Mouse (Mus musculus) liver, embryonic 14.5 days (tissue): Measurements from ENCODE around the gene Slc30a10. TPM values are rescaled to one million over a fixed set of nuclear protein-coding genes. Genes with fewer than 3 reads are reported as not detected.

Source experiments
- ATAC-seq: fragments of 200-750 bp; cut with Nextera tagmentation; 2 replicates; pipeline ENCODE4 v1.8.0; 2017; ENCODE audit warnings: moderate number of reproducible peaks, mild to moderate bottlenecking, moderate library complexity; ENCODE audit not compliant: insufficient read depth
- DNase-seq, 3 experiments: peaks; one replicate each; pipeline ENCODE4 v3.0.0-alpha.2; 2012 to 2013; ENCODE audit warnings: low read depth in 3 of 3, low spot score in 3 of 3
- H3K27ac ChIP-seq: fragments of 300-500 bp; sonication (generic); 2 replicates; pipeline ENCODE4 v1.5.1; 2014; ENCODE audit warnings: moderate library complexity, mild to moderate bottlenecking, control low read depth, inconsistent platforms
- H3K27me3 ChIP-seq: fragments of 300-500 bp; sonication (generic); 2 replicates; pipeline ENCODE4 v1.6.1; 2014; ENCODE audit warnings: mild to moderate bottlenecking, low read length, moderate library complexity; ENCODE audit not compliant: control insufficient read depth, insufficient read depth
- H3K36me3 ChIP-seq: fragments of 300-500 bp; sonication (generic); replicated peaks from 2 replicates; pipeline ENCODE4 v1.6.1; 2014; ENCODE audit warnings: low read depth; ENCODE audit not compliant: control insufficient read depth, insufficient read depth
- H3K4me1 ChIP-seq, 2 experiments: fragments of 200-500 bp in 1 of 2; fragments of 300-500 bp in 1 of 2; sonication (generic) in 1 of 2; replicated peaks; 2 replicates each; pipeline ENCODE4 v1.6.1; 2012 to 2014; ENCODE audit warnings: antibody characterized with exemption in 1 of 2, inconsistent platforms in 1 of 2, low read length in 1 of 2; ENCODE audit not compliant: control insufficient read depth in 2 of 2, insufficient read depth in 2 of 2
- H3K4me2 ChIP-seq: fragments of 300-500 bp; sonication (generic); 2 replicates; pipeline ENCODE4 v1.6.1; 2014; ENCODE audit warnings: low read depth, mild to moderate bottlenecking, control low read depth, moderate library complexity
- H3K4me3 ChIP-seq, 2 experiments: fragments of 200-500 bp in 1 of 2; fragments of 300-500 bp in 1 of 2; sonication (generic) in 1 of 2; 2 replicates each; pipeline ENCODE4 v1.5.1; 2012 to 2014; ENCODE audit warnings: low read depth in 2 of 2, low read length in 2 of 2, mild to moderate bottlenecking in 2 of 2, control low read depth in 1 of 2, inconsistent platforms in 1 of 2, moderate library complexity in 1 of 2; ENCODE audit not compliant: insufficient read depth in 1 of 2
- H3K9ac ChIP-seq: fragments of 300-500 bp; sonication (generic); replicated peaks from 2 replicates; pipeline ENCODE4 v1.6.1; 2014; ENCODE audit warnings: mild to moderate bottlenecking, control low read depth, moderate library complexity
- H3K9me3 ChIP-seq: fragments of 300-500 bp; sonication (generic); 2 replicates; pipeline ENCODE4 v1.6.1; 2016; ENCODE audit warnings: low read length, mixed read lengths; ENCODE audit not compliant: control insufficient read depth
- CTCF ChIP-seq: IDR thresholded peaks from 2 replicates; pipeline ENCODE4 v1.5.1; 2016; ENCODE audit warnings: antibody characterized with exemption, low read depth, control low read depth
- EP300 ChIP-seq: IDR thresholded peaks from 2 replicates; pipeline ENCODE4 v1.6.1; 2016; ENCODE audit warnings: antibody characterized with exemption, low read depth
- WGBS: fragments of 180-500 bp; shearing (Covaris S2); extraction: QIAGEN DNeasy Blood & Tissue Kit; methylation state at CpG from one replicate; pipeline ENCODE4 v1.1.7; 2014; ENCODE audit not compliant: insufficient replicate concordance; 5-methylcytosine and 5-hydroxymethylcytosine counted together
- polyA plus RNA-seq, 2 experiments: library from polyadenylated mRNA; depleted of rRNA in 1 of 2; stranded (reverse) in 1 of 2; unstranded in 1 of 2; fragments of >200 nt; fragmentation: Nextera tagmentation in 1 of 2; extraction: Ambion mirVana in 1 of 2; gene quantifications; 2 replicates each; pipeline versions ENCODE4 v1.2.1 to v1.2.3; 2012 to 2014

Gene Slc30a10
- polyA plus RNA-seq, 2 experiments = 13.3 to 21.2 TPM

- WGBS = 55% methylated on average over 4 of the region's 4 CpGs
- H3K4me1 ChIP-seq = peaks cover 78% of the 10 kb centered on the region in 2 experiments
- peak overlapping the region; percentile 99 for H3K27ac ChIP-seq
- H3K27me3 ChIP-seq = no peaks in the 10 kb centered on the region
- H3K9me3 ChIP-seq = no peaks in the 10 kb centered on the region
- H3K4me3 ChIP-seq = no peak overlapping the region; a peak in 1 of 4 replicates
- ATAC-seq = peak; percentile 48
- H3K9ac ChIP-seq = peak overlapping the region; percentile 51
- peak overlapping the region; percentile 69 for H3K4me2 ChIP-seq
- no peak for TF ChIP-seq CTCF
- TF ChIP-seq EP300 = peak; percentile 14; the same call in 1 of the 2 replicates
- DNase-seq = no peak
- H3K36me3 ChIP-seq = peaks cover 10% of the 10 kb centered on the region
Observed at GRCm38 (mm10) chr1:185472730-185473129, 18.1 kb downstream of the Slc30a10 start.

DNA sequence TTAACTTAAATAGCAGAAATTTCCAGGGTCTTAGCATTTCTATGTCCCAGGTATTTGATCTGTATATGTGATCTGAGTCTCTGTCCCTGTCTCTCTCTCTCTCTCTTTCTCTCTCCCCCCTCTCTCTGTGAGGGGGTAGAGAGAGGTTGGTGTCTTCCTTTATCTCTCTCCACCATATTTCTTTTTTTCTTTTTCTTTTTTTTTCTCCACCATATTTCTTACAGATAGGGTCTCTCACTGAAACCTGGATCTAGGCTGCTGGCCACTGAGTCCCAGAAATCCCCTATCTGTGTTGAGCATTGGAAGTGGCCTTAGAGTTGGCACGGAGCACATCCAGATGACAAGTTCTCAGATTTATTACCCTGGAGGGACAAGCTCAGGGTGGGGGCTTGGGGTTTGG, 18.8 kb downstream of the Slc30a10 start:
- H3K9ac ChIP-seq = no peak overlapping the region
- ATAC-seq = no peak
- no peaks in the 10 kb centered on the region for H3K9me3 ChIP-seq
- peaks cover 3% of the 10 kb centered on the region for H3K36me3 ChIP-seq
- H3K27ac ChIP-seq = peak overlapping the region; percentile 99
- DNase-seq = no peak
- H3K4me3 ChIP-seq = no peak overlapping the region
- peaks cover 71% of the 10 kb centered on the region in 2 experiments for H3K4me1 ChIP-seq
- H3K27me3 ChIP-seq = no peaks in the 10 kb centered on the region
- TF ChIP-seq CTCF = no peak
- TF ChIP-seq EP300 = peak; percentile 72
- H3K4me2 ChIP-seq = peak overlapping the region; percentile 69
- WGBS = 17% methylated on average over 1 of the region's 1 CpGs

- no peak for DNase-seq
- Histone ChIP-seq H3K9ac (no peak overlapping the region), H3K27me3 (no peaks in the 10 kb centered on the region), H3K4me3 (no peak overlapping the region), H3K4me1 (peaks cover 11 to 14% of the 10 kb centered on the region in 2 experiments), H3K9me3 (no peaks in the 10 kb centered on the region), H3K4me2 (no peak overlapping the region), H3K36me3 (no peaks in the 10 kb centered on the region), H3K27ac (no peak overlapping the region)
- ATAC-seq = no peak
- 88% methylated on average over 4 of the region's 4 CpGs for WGBS
- TF ChIP-seq CTCF (no peak), EP300 (no peak)
Observed at GRCm38 (mm10) chr1:185479861-185480260, 25.2 kb downstream of the Slc30a10 start.

- DNase-seq = no peak
- TF ChIP-seq EP300 = no peak
- TF ChIP-seq CTCF = no peak
- Histone ChIP-seq H3K9ac (no peak overlapping the region), H3K4me3 (no peak overlapping the region), H3K4me1 (no peaks in the 10 kb centered on the region; a peak in 1 of 4 replicates), H3K36me3 (no peaks in the 10 kb centered on the region), H3K27me3 (no peaks in the 10 kb centered on the region), H3K27ac (no peak overlapping the region), H3K9me3 (no peaks in the 10 kb centered on the region), H3K4me2 (no peak overlapping the region)
- 74% methylated on average over 19 of the region's 19 CpGs for WGBS
- no peak for ATAC-seq
Observed at GRCm38 (mm10) chr1:185482001-185482761, 27.5 kb downstream of the Slc30a10 start.

- no peak overlapping the region for H3K4me2 ChIP-seq
- H3K36me3 ChIP-seq = no peaks in the 10 kb centered on the region
- no peak for DNase-seq
- 86% methylated on average over 2 of the region's 2 CpGs for WGBS
- H3K27ac ChIP-seq = no peak overlapping the region
- TF ChIP-seq CTCF (no peak), EP300 (no peak)
- H3K4me1 ChIP-seq = no peaks in the 10 kb centered on the region; a peak in 2 of 4 replicates
- no peaks in the 10 kb centered on the region for H3K9me3 ChIP-seq
- no peaks in the 10 kb centered on the region for H3K27me3 ChIP-seq
- H3K9ac ChIP-seq = no peak overlapping the region
- no peak for ATAC-seq
- H3K4me3 ChIP-seq = no peak overlapping the region
Observed at GRCm38 (mm10) chr1:185482762-185483161, 28.1 kb downstream of the Slc30a10 start.
